Mouse (Mus musculus): Measurements from ENCODE around the gene Ap5z1. TPM values are rescaled to one million over a fixed set of nuclear protein-coding genes. Genes with fewer than 3 reads are reported as not detected.

The Ap5z1 gene
- polyA plus RNA-seq, 1 experiment = not detected

DNA sequence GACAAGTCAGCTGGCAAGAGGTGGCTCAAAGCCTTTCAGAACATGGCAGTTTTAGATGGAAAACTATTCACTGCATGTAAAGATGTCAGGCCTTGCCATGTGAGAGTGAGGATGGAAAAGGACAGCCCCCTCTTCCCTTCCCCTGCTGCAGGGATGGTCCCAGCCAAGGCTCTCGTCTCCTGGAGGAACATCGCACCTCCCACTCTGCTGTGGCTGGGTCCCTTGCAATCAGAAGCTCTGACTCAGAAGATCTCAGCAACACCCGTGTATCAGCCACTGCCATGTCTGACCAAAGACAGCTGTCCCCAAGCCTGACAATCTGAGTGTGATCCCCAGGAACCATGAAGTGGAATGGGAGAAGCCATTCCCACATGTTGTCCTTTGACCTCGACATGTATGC is 48.4 kb downstream of the Ap5z1 start:
- Histone ChIP-seq H3K27ac (ENCODE audit: insufficient read depth, low read depth, low read length) (no peak overlapping the region), H3K4me1 (ENCODE audit: control insufficient read depth, insufficient read depth, low read length) (peaks cover 31% of the 10 kb centered on the region), H3K4me3 (ENCODE audit: insufficient read depth, low read depth, low read length) (no peak overlapping the region)
- TF ChIP-seq CTCF (IDR thresholded peaks at IDR 0.05; ENCODE audit: insufficient read depth, low read depth, low read length) = no peak
- TF ChIP-seq POLR2A (IDR thresholded peaks at IDR 0.05; ENCODE audit: insufficient read depth, low read depth, low read length) = no peak
- 59% methylated on average over 4 of the region's 4 CpGs for WGBS

DNA sequence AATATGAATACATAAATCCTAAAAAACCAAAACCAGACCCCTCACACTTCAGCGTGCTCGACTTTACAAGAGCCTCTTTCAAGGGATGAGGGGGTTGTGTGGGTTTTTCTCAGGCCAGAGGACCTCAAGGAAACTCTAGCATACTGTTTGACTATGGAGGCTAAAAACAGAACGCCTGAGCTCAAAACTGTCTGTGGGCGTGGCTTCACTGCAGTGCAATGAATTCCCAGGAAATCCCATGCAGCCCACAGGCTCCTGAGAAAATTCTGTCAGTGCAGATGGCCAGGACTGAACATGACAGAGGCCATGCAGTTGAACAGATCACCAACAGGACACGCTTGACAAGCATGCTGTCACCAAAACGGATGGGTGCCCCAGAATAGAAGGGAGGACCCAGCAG is 55.2 kb downstream of the Ap5z1 start:
- peaks cover 23% of the 10 kb centered on the region for H3K4me1 ChIP-seq (ENCODE audit: control insufficient read depth, insufficient read depth, low read length)
- H3K4me3 ChIP-seq (ENCODE audit: insufficient read depth, low read depth, low read length) = no peak overlapping the region
- H3K27ac ChIP-seq (ENCODE audit: insufficient read depth, low read depth, low read length) = no peak overlapping the region
- no peak for TF ChIP-seq POLR2A (IDR thresholded peaks at IDR 0.05; ENCODE audit: insufficient read depth, low read depth, low read length)
- no peak for TF ChIP-seq CTCF (IDR thresholded peaks at IDR 0.05; ENCODE audit: insufficient read depth, low read depth, low read length)
- WGBS = 56% methylated on average over 6 of the region's 6 CpGs

DNA sequence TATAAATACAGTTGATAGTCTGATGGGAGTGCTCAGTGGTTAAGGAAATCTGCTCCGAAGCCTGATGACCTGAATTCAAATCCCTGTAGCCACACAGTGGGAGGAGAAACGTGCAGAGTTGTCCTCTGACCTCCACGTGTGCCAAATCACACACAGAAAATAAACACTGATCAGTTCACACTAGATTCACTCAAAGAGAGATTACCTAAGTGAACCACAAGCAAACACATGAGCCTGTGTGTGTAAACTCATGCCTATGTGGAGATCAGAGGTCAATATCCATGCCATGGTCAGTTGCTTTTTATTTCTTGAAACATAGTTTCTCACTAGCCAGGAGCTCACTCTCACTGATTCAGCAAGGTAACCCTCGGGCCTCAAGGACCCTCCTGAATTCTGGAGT is 56.6 kb downstream of the Ap5z1 start:
- no peak overlapping the region for H3K27ac ChIP-seq (ENCODE audit: insufficient read depth, low read depth, low read length)
- H3K4me1 ChIP-seq (ENCODE audit: control insufficient read depth, insufficient read depth, low read length) = peaks cover 23% of the 10 kb centered on the region
- H3K4me3 ChIP-seq (ENCODE audit: insufficient read depth, low read depth, low read length) = no peak overlapping the region
- TF ChIP-seq POLR2A (IDR thresholded peaks at IDR 0.05; ENCODE audit: insufficient read depth, low read depth, low read length) (no peak), CTCF (IDR thresholded peaks at IDR 0.05; ENCODE audit: insufficient read depth, low read depth, low read length) (no peak)
- WGBS = 89% methylated on average over 4 of the region's 4 CpGs

DNA sequence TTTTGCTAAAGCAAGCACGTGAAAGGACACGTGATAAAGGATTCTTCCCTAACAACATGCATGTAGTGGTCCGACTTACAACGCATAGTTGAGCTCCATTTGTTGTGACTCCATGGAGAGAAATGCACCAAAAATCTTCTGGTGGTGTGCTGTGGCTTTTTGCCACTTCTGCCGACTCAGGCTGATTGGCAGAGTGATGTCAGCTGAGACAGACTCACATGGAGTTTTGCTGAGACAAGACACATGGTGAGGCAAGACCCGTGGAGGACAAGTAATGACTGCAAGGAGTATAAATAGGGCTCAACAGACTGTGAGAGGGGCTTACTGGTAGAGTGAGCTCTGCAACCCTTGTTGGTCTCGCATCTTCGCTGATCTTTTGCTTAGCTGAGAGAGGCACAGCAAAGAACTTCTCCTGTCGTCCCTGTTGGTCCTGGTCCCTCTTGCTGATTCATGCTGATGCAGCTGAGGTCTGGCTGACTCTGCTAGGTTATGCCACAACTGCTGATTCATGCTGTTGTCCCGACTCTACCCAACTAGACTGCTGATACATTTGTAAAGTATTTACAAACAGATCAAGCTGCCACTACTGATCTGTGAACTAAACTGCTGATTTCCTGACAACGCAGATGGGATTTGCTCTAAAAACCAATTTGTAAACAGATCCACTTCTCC is 57.6 kb downstream of the Ap5z1 start:
- no peak overlapping the region for H3K27ac ChIP-seq (ENCODE audit: insufficient read depth, low read depth, low read length)
- WGBS = 85% methylated on average over 11 of the region's 11 CpGs
- H3K4me1 ChIP-seq (ENCODE audit: control insufficient read depth, insufficient read depth, low read length) = peaks cover 21% of the 10 kb centered on the region
- H3K4me3 ChIP-seq (ENCODE audit: insufficient read depth, low read depth, low read length) = no peak overlapping the region
- TF ChIP-seq CTCF (IDR thresholded peaks at IDR 0.05; ENCODE audit: insufficient read depth, low read depth, low read length) = no peak
- TF ChIP-seq POLR2A (IDR thresholded peaks at IDR 0.05; ENCODE audit: insufficient read depth, low read depth, low read length) = no peak

DNA sequence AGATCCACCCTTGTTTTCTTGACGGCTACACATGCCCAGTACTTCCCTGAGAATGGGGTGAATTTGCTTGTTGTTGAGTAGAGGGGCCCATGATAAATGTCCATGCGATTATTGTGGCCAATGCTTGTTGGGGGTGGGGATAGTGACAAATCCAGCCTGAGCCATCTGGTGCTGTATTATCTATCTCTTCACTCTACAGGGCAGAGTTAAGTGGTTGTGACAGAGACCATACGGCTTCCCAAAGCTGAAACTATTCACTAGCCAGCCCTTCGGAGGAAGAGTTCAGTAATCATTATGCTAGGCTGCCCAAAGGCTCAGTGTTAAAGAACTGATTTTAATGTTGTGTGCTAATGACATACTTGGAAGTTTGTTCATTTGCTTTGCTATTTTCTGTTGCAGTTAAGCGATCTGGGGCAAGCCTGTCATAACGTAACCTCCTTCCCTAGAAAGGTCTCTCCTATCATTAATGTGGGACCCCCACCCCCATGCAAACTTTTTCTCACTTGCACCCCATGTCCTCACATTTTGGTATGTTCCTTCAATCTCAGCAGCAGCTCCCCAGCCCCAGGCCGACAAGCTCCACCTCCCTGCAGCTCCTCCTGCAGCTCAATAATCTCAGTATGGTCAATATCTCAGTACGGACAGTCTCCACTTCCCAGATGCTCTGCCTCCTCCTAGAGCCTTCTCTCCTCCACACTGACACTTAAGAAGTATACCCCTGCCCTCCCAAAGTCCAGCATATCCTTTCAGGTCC is 61.1 kb downstream of the Ap5z1 start:
- Histone ChIP-seq H3K27ac (ENCODE audit: insufficient read depth, low read depth, low read length) (no peak overlapping the region), H3K4me3 (ENCODE audit: insufficient read depth, low read depth, low read length) (no peak overlapping the region), H3K4me1 (ENCODE audit: control insufficient read depth, insufficient read depth, low read length) (no peaks in the 10 kb centered on the region)
- 83% methylated on average over 8 of the region's 8 CpGs for WGBS
- TF ChIP-seq CTCF (IDR thresholded peaks at IDR 0.05; ENCODE audit: insufficient read depth, low read depth, low read length) (no peak), POLR2A (IDR thresholded peaks at IDR 0.05; ENCODE audit: insufficient read depth, low read depth, low read length) (no peak)

Other genes with a start within 250 kb of the Ap5z1 start
- gene Foxk1, start 62.4 kb upstream of the Ap5z1 start, polyA plus RNA-seq (2012; ENCODE audit: insufficient read depth, insufficient read length, low replicate concordance, missing spikeins) = not detected in 2 replicates
- gene Papolb, start 66.1 kb downstream of the Ap5z1 start, polyA plus RNA-seq (2012; ENCODE audit: insufficient read depth, insufficient read length, low replicate concordance, missing spikeins) = not detected in 2 replicates
- gene Radil, start 87.2 kb downstream of the Ap5z1 start, polyA plus RNA-seq (2012; ENCODE audit: insufficient read depth, insufficient read length, low replicate concordance, missing spikeins) = not detected in 2 replicates
- gene Mmd2, start 144.9 kb downstream of the Ap5z1 start, polyA plus RNA-seq (2012; ENCODE audit: insufficient read depth, insufficient read length, low replicate concordance, missing spikeins) = not detected in 2 replicates
- gene Wipi2, start 163.8 kb downstream of the Ap5z1 start, polyA plus RNA-seq (2012; ENCODE audit: insufficient read depth, insufficient read length, low replicate concordance, missing spikeins) = not detected in 2 replicates
- not detected in 2 replicates for gene Slc29a4, start 228.6 kb downstream of the Ap5z1 start, polyA plus RNA-seq (2012; ENCODE audit: insufficient read depth, insufficient read length, low replicate concordance, missing spikeins)